Mouse (Mus musculus) midbrain, embryonic 11.5 days (tissue): ENCODE data around the gene Laptm4a. TPM values are rescaled to one million over a fixed set of nuclear protein-coding genes. Genes with fewer than 3 reads are reported as not detected.

Experiments used
- ATAC-seq: fragments of 200-750 bp; cut with Nextera tagmentation; 2 replicates; pipeline ENCODE4 v1.8.0; 2017; ENCODE audit warnings: moderate TSS enrichment, moderate library complexity; ENCODE audit not compliant: low FRiP score
- DNase-seq: peaks from one replicate; pipeline ENCODE4 v3.0.0; 2015; ENCODE audit warnings: low spot score; ENCODE audit errors: missing footprints
- H3K27ac ChIP-seq: fragments of 300-500 bp; sonication (generic); 2 replicates; pipeline ENCODE4 v1.5.1; 2014; ENCODE audit warnings: low read depth, low read length
- H3K27me3 ChIP-seq: fragments of 300-500 bp; sonication (generic); 2 replicates; pipeline ENCODE4 v1.6.1; 2014; ENCODE audit warnings: mild to moderate bottlenecking, low read length, moderate library complexity, mixed read lengths; ENCODE audit not compliant: control insufficient read depth, insufficient read depth
- H3K36me3 ChIP-seq: fragments of 300-500 bp; sonication (generic); 2 replicates; pipeline ENCODE4 v1.6.1; 2014; ENCODE audit warnings: mild to moderate bottlenecking, low read length, moderate library complexity, mixed read lengths; ENCODE audit not compliant: control insufficient read depth, insufficient read depth
- H3K4me1 ChIP-seq: fragments of 300-500 bp; sonication (generic); 2 replicates; pipeline ENCODE4 v1.6.1; 2014; ENCODE audit warnings: low read length; ENCODE audit not compliant: control insufficient read depth, insufficient read depth
- H3K4me2 ChIP-seq: fragments of 300-500 bp; sonication (generic); 2 replicates; pipeline ENCODE4 v1.6.1; 2014; ENCODE audit warnings: mild to moderate bottlenecking, moderate library complexity
- H3K4me3 ChIP-seq: fragments of 300-500 bp; sonication (generic); 2 replicates; pipeline ENCODE4 v1.5.1; 2014; ENCODE audit warnings: low read depth, low read length
- H3K9ac ChIP-seq: fragments of 300-500 bp; sonication (generic); 2 replicates; pipeline ENCODE4 v1.6.1; 2014; ENCODE audit warnings: low read length
- H3K9me3 ChIP-seq: fragments of 300-500 bp; sonication (generic); 2 replicates; pipeline ENCODE4 v1.6.1; 2016; ENCODE audit warnings: low read length; ENCODE audit not compliant: control insufficient read depth
- WGBS: fragments of 180-500 bp; shearing (Covaris S2); extraction: QIAGEN DNeasy Blood & Tissue Kit; methylation state at CpG from one replicate; pipeline ENCODE4 v1.1.7; 2014; 5-methylcytosine and 5-hydroxymethylcytosine counted together
- polyA plus RNA-seq: library from polyadenylated mRNA; unstranded; fragments of >200 nt; fragmentation: Nextera tagmentation; extraction: Ambion mirVana; gene quantifications from 2 replicates; pipeline ENCODE4 v1.2.1, GENCODE M21; 2014

The Laptm4a gene
- polyA plus RNA-seq, 1 experiment from 2014 or later: 171 TPM

GRCm38 (mm10) chr12:8940011-8941005 is 18.8 kb downstream of the Laptm4a start:
- Histone ChIP-seq H3K27me3 (no peaks in the 10 kb centered on the region), H3K36me3 (peaks cover 15% of the 10 kb centered on the region), H3K9ac (no peak overlapping the region), H3K27ac (no peak overlapping the region), H3K9me3 (no peaks in the 10 kb centered on the region), H3K4me1 (no peaks in the 10 kb centered on the region), H3K4me2 (no peak overlapping the region), H3K4me3 (no peak overlapping the region)
- peak; percentile 77 for DNase-seq
- ATAC-seq: no peak
- 73% methylated on average over 12 of the region's 12 CpGs for WGBS

DNA sequence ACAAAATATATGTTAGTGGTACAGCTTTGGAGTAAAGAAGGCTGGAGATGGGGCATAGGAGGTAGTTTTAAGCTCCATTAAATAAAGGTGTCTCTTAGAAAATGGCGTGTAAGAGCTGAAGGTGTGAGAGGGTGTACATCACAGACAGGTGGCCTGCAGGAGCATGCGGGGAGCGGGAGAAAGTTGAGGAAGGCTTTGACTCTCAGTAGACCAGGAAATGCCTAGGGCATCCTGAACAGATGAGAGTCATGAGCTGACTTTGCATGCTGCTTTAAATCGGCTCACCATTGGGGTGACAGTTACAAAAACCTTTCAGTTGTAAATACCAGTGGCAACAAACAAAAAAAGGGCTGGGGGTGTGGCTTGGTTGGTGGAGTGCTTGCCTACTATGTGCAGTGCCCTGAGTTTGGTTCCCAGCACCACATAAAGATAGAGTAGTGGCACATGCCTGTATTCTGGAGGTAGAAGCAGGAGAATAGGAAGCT is 19.7 kb downstream of the Laptm4a start:
- no peak for DNase-seq
- WGBS: 69% methylated on average over 4 of the region's 4 CpGs
- Histone ChIP-seq H3K27ac (no peak overlapping the region), H3K27me3 (no peaks in the 10 kb centered on the region), H3K4me3 (no peak overlapping the region), H3K9ac (no peak overlapping the region), H3K4me2 (no peak overlapping the region), H3K4me1 (no peaks in the 10 kb centered on the region), H3K36me3 (peaks cover 11% of the 10 kb centered on the region; the same call in 1 of the 2 replicates), H3K9me3 (no peaks in the 10 kb centered on the region)
- ATAC-seq: no peak

- Histone ChIP-seq H3K9me3 (no peaks in the 10 kb centered on the region), H3K9ac (no peak overlapping the region), H3K4me2 (no peak overlapping the region), H3K27me3 (no peaks in the 10 kb centered on the region), H3K36me3 (peaks cover 6% of the 10 kb centered on the region; the same call in 1 of the 2 replicates), H3K4me3 (no peak overlapping the region), H3K4me1 (no peaks in the 10 kb centered on the region), H3K27ac (no peak overlapping the region)
- ATAC-seq: no peak
- DNase-seq: no peak
- WGBS: 74% methylated on average over 4 of the region's 4 CpGs
Observed at GRCm38 (mm10) chr12:8941699-8942392, 20.4 kb downstream of the Laptm4a start.

DNA sequence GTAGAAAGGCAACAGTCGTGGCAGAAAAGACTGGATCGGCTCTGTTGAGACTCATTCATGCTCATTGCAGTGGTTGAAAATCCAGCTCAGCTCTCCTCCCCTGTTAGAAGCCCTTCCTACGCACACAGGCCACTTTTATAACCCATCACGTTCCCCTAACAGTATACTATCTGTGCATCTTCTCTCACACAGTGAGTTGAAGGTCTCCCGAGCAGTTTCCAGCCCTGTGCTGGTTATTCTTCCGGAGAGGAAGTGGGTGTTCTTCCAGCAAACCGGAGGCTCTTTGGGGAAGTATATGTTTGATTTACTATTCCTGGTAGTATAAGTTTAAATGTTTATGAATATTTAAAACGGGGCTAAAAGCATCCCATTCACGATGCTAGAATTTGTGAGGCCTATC is 25.7 kb downstream of the Laptm4a start:
- peaks cover 9% of the 10 kb centered on the region; the same call in 1 of the 2 replicates for H3K4me1 ChIP-seq
- peak overlapping the region; percentile 95; the same call in 1 of the 2 replicates for H3K4me2 ChIP-seq
- DNase-seq: no peak
- no peaks in the 10 kb centered on the region for H3K9me3 ChIP-seq
- 71% methylated on average over 9 of the region's 9 CpGs for WGBS
- no peak overlapping the region for H3K27ac ChIP-seq
- H3K4me3 ChIP-seq: no peak overlapping the region
- no peaks in the 10 kb centered on the region for H3K36me3 ChIP-seq
- H3K9ac ChIP-seq: peak overlapping the region; percentile 61
- no peak for ATAC-seq
- H3K27me3 ChIP-seq: no peaks in the 10 kb centered on the region

DNA sequence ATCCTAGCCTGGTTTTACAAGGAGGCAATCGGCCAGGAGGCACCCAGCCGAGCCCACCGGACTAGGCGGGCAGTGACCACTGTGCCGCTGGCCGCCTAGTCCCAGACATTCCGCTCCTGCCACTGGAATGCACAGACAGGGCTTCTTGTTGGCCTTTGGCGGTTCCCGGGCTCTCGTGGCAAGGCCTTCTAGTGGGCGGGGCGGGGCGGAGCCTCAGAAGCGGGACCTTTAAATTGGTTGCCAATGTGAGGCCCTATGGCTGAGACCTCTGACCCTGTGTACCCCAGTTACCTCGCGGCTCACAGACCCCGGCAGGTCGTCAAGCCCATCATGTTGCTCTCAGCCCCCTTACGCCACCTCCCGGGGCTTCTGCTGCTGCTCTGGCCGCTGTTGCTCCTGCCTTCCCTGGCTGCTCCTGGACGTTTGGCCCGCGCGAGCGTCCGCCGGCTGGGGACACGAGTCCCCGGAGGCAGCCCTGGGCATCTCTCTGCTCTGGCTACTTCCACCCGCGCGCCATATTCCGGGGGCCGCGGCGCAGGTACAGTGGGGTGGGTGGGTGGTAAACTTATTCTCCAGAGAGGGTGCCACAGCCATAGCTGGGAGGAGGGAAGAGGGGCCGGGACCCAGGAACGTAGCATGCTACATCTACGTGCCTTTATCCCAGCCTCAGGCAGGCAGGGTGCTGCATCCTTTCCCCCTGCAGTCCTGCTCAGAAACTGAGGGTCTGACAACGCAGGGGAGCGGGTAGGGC is 26.4 kb downstream of the Laptm4a start, which contains the start of gene Matn3:
Gene Matn3 (plus strand): TSS at position 216 of the 751 bp plus-strand sequence.
- peak within 1 kb of the TSS; percentile 95 for H3K4me2 ChIP-seq
- peaks cover 9% of the 10 kb centered on the region; the same call in 1 of the 2 replicates for H3K4me1 ChIP-seq
- H3K27ac ChIP-seq: no peak within 1 kb of the TSS
- peak within 1 kb of the TSS; percentile 44 for H3K4me3 ChIP-seq
- H3K9me3 ChIP-seq: no peaks in the 10 kb centered on the region
- no peaks in the 10 kb centered on the region for H3K27me3 ChIP-seq
- peak within 1 kb of the TSS; percentile 61 for H3K9ac ChIP-seq
- no peaks in the 10 kb centered on the region for H3K36me3 ChIP-seq
- under 1% methylated on average over 42 of the region's 42 CpGs for WGBS
- DNase-seq (peak; percentile 97), ATAC-seq (peak; percentile 90)

GRCm38 (mm10) chr12:8953136-8953535 is 31.7 kb downstream of the Laptm4a start:
- Histone ChIP-seq H3K4me1 (peaks cover 2% of the 10 kb centered on the region; the same call in 1 of the 2 replicates), H3K36me3 (no peaks in the 10 kb centered on the region), H3K9ac (no peak overlapping the region), H3K9me3 (no peaks in the 10 kb centered on the region), H3K4me2 (no peak overlapping the region), H3K27ac (no peak overlapping the region), H3K4me3 (no peak overlapping the region), H3K27me3 (no peaks in the 10 kb centered on the region)
- 57% methylated on average over 10 of the region's 10 CpGs for WGBS
- ATAC-seq: no peak
- DNase-seq: no peak

- Histone ChIP-seq H3K36me3 (no peaks in the 10 kb centered on the region), H3K4me2 (no peak overlapping the region), H3K9me3 (no peaks in the 10 kb centered on the region), H3K27me3 (no peaks in the 10 kb centered on the region), H3K4me1 (no peaks in the 10 kb centered on the region), H3K4me3 (no peak overlapping the region), H3K27ac (no peak overlapping the region), H3K9ac (no peak overlapping the region)
- DNase-seq (no peak), ATAC-seq (no peak)
- 59% methylated on average over 9 of the region's 9 CpGs for WGBS
Observed at GRCm38 (mm10) chr12:8954161-8954561, 32.7 kb downstream of the Laptm4a start.

- no peak for ATAC-seq
Observed at GRCm38 (mm10) chr12:8961607-8962316, 40.3 kb downstream of the Laptm4a start.

More at GRCm38 (mm10) chr12:8961607-8962316, 40.3 kb downstream of the Laptm4a start:
- no peaks in the 10 kb centered on the region for H3K27me3 ChIP-seq
- H3K4me2 ChIP-seq: no peak overlapping the region
- no peaks in the 10 kb centered on the region for H3K9me3 ChIP-seq
- no peaks in the 10 kb centered on the region for H3K36me3 ChIP-seq
- no peak overlapping the region for H3K4me3 ChIP-seq
- DNase-seq: peak; percentile 53
- no peak overlapping the region for H3K27ac ChIP-seq
- no peak overlapping the region for H3K9ac ChIP-seq
- no peaks in the 10 kb centered on the region for H3K4me1 ChIP-seq
- WGBS: 72% methylated on average over 9 of the region's 9 CpGs
